Mouse (Mus musculus): ENCODE results near the gene Efnb2. TPM values are rescaled to one million over a fixed set of nuclear protein-coding genes. Genes with fewer than 3 reads are reported as not detected.
A peak's percentile ranks its signal among the peaks of the same experiment; 100 is the strongest.

The Efnb2 gene
- polyA plus RNA-seq, 1 experiment from 2014 or later, result 11.7 TPM

- Histone ChIP-seq H3K27me3 (replicated peaks) (no peaks in the 10 kb centered on the region), H3K9me3 (no peaks in the 10 kb centered on the region), H3K4me2 (no peak overlapping the region), H3K36me3 (peaks cover 94% of the 10 kb centered on the region), H3K4me1 (peaks cover 15% of the 10 kb centered on the region), H3K4me3 (no peak overlapping the region), H3K27ac (replicated peaks) (no peak overlapping the region), H3K9ac (no peak overlapping the region)
- ATAC-seq (ENCODE audit: extremely low read depth, insufficient number of reproducible peaks, low FRiP score, low TSS enrichment), result no peak
- WGBS, result 89% methylated on average over 3 of the region's 3 CpGs
Measured at GRCm38 (mm10) chr8:8678236-8678635, 17.2 kb upstream of the Efnb2 start.

GRCm38 (mm10) chr8:8674864-8675263 lies 13.8 kb upstream of the Efnb2 start:
- Histone ChIP-seq H3K27ac (replicated peaks) (no peak overlapping the region), H3K9me3 (no peaks in the 10 kb centered on the region), H3K4me2 (no peak overlapping the region), H3K36me3 (peaks cover 87% of the 10 kb centered on the region), H3K27me3 (replicated peaks) (no peaks in the 10 kb centered on the region), H3K4me1 (peaks cover 18% of the 10 kb centered on the region), H3K4me3 (no peak overlapping the region), H3K9ac (no peak overlapping the region)
- WGBS, result 72% methylated on average over 5 of the region's 5 CpGs
- no peak for ATAC-seq (ENCODE audit: extremely low read depth, insufficient number of reproducible peaks, low FRiP score, low TSS enrichment)

- Histone ChIP-seq H3K9ac (peak overlapping the region; percentile 95), H3K4me3 (peak overlapping the region; percentile 91), H3K9me3 (no peaks in the 10 kb centered on the region), H3K36me3 (peaks cover 16% of the 10 kb centered on the region), H3K27ac (replicated peaks) (peak overlapping the region; percentile 87), H3K4me2 (peak overlapping the region; percentile 94), H3K4me1 (peaks cover 39% of the 10 kb centered on the region), H3K27me3 (replicated peaks) (no peaks in the 10 kb centered on the region)
- under 1% methylated on average over 23 of the region's 23 CpGs for WGBS
- no peak for ATAC-seq (ENCODE audit: extremely low read depth, insufficient number of reproducible peaks, low FRiP score, low TSS enrichment)
Measured at GRCm38 (mm10) chr8:8661759-8662138, 707 bp upstream of the Efnb2 start.

- Histone ChIP-seq H3K4me3 (peak overlapping the region; percentile 91), H3K27ac (replicated peaks) (peak overlapping the region; percentile 84), H3K27me3 (replicated peaks) (no peaks in the 10 kb centered on the region), H3K9ac (peak overlapping the region; percentile 95), H3K4me2 (peak overlapping the region; percentile 94), H3K9me3 (no peaks in the 10 kb centered on the region), H3K4me1 (peaks cover 45% of the 10 kb centered on the region), H3K36me3 (peaks cover 8% of the 10 kb centered on the region)
- peak; percentile 5; the same call in 1 of the 2 replicates for ATAC-seq (ENCODE audit: extremely low read depth, insufficient number of reproducible peaks, low FRiP score, low TSS enrichment)
- under 1% methylated on average over 87 of the region's 88 CpGs for WGBS
Measured at GRCm38 (mm10) chr8:8660307-8661098, 539 bp downstream of the Efnb2 start.

GRCm38 (mm10) chr8:8659503-8660306 lies 1.3 kb downstream of the Efnb2 start:
- Histone ChIP-seq H3K4me2 (peak overlapping the region; percentile 94), H3K4me3 (peak overlapping the region; percentile 91), H3K9me3 (no peaks in the 10 kb centered on the region), H3K9ac (peak overlapping the region; percentile 95), H3K36me3 (peaks cover 8% of the 10 kb centered on the region), H3K27ac (replicated peaks) (peak overlapping the region; percentile 84), H3K27me3 (replicated peaks) (no peaks in the 10 kb centered on the region), H3K4me1 (peaks cover 50% of the 10 kb centered on the region)
- WGBS, result under 1% methylated on average over 53 of the region's 53 CpGs
- no peak for ATAC-seq (ENCODE audit: extremely low read depth, insufficient number of reproducible peaks, low FRiP score, low TSS enrichment)

- Histone ChIP-seq H3K9me3 (no peaks in the 10 kb centered on the region), H3K9ac (peak overlapping the region; percentile 95)
- peak; percentile 51; the same call in 1 of the 2 replicates for ATAC-seq (ENCODE audit: extremely low read depth, insufficient number of reproducible peaks, low FRiP score, low TSS enrichment)
Measured at GRCm38 (mm10) chr8:8658426-8659224, 2.4 kb downstream of the Efnb2 start.

GRCm38 (mm10) chr8:8657692-8658355 lies 3.2 kb downstream of the Efnb2 start:
- Histone ChIP-seq H3K36me3 (0 out of 2 replicates have a peak, but pooled peaks cover 2% of the 10 kb centered on the region), H3K4me2 (peak overlapping the region; percentile 94), H3K4me3 (peak overlapping the region; percentile 91), H3K4me1 (peaks cover 63% of the 10 kb centered on the region), H3K27ac (replicated peaks) (peak overlapping the region; percentile 84), H3K9ac (peak overlapping the region; percentile 95), H3K27me3 (replicated peaks) (no peaks in the 10 kb centered on the region), H3K9me3 (no peaks in the 10 kb centered on the region)
- no peak for ATAC-seq (ENCODE audit: extremely low read depth, insufficient number of reproducible peaks, low FRiP score, low TSS enrichment)
- WGBS, result 37% methylated on average over 5 of the region's 5 CpGs

More at GRCm38 (mm10) chr8:8658426-8659224, 2.4 kb downstream of the Efnb2 start:
- H3K4me2 ChIP-seq, result peak overlapping the region; percentile 94
- H3K27ac ChIP-seq (replicated peaks), result peak overlapping the region; percentile 84
- no peaks in the 10 kb centered on the region for H3K36me3 ChIP-seq
- WGBS, result 7% methylated on average over 19 of the region's 19 CpGs
- H3K27me3 ChIP-seq (replicated peaks), result no peaks in the 10 kb centered on the region
- H3K4me3 ChIP-seq, result peak overlapping the region; percentile 91
- peaks cover 60% of the 10 kb centered on the region for H3K4me1 ChIP-seq

- Histone ChIP-seq H3K4me3 (peak overlapping the region; percentile 91), H3K27ac (replicated peaks) (peak overlapping the region; percentile 63), H3K27me3 (replicated peaks) (no peaks in the 10 kb centered on the region), H3K9me3 (no peaks in the 10 kb centered on the region), H3K36me3 (0 out of 2 replicates have a peak, but pooled peaks cover 3% of the 10 kb centered on the region), H3K4me2 (peak overlapping the region; percentile 94), H3K4me1 (peaks cover 65% of the 10 kb centered on the region), H3K9ac (peak overlapping the region; percentile 95)
- no peak for ATAC-seq (ENCODE audit: extremely low read depth, insufficient number of reproducible peaks, low FRiP score, low TSS enrichment)
- 18% methylated on average over 14 of the region's 14 CpGs for WGBS
Measured at GRCm38 (mm10) chr8:8656578-8657441, 4.2 kb downstream of the Efnb2 start.

GRCm38 (mm10) chr8:8655346-8656340 lies 5.4 kb downstream of the Efnb2 start:
- H3K4me1 ChIP-seq, result peaks cover 77% of the 10 kb centered on the region
- H3K27ac ChIP-seq (replicated peaks), result peak overlapping the region; percentile 63; the same call in 1 of the 2 replicates
- no peaks in the 10 kb centered on the region for H3K27me3 ChIP-seq (replicated peaks)
- peak overlapping the region; percentile 95 for H3K9ac ChIP-seq
- H3K4me3 ChIP-seq, result peak overlapping the region; percentile 91
- ATAC-seq (ENCODE audit: extremely low read depth, insufficient number of reproducible peaks, low FRiP score, low TSS enrichment), result no peak
- H3K9me3 ChIP-seq, result no peaks in the 10 kb centered on the region
- 28% methylated on average over 24 of the region's 24 CpGs for WGBS
- 0 out of 2 replicates have a peak, but pooled peaks cover 3% of the 10 kb centered on the region for H3K36me3 ChIP-seq
- H3K4me2 ChIP-seq, result peak overlapping the region; percentile 94

All from heart, embryonic 13.5 days (tissue).